Comparison of ENCODE assay signal across 9 mouse cellular contexts in the genomic region with DNA sequence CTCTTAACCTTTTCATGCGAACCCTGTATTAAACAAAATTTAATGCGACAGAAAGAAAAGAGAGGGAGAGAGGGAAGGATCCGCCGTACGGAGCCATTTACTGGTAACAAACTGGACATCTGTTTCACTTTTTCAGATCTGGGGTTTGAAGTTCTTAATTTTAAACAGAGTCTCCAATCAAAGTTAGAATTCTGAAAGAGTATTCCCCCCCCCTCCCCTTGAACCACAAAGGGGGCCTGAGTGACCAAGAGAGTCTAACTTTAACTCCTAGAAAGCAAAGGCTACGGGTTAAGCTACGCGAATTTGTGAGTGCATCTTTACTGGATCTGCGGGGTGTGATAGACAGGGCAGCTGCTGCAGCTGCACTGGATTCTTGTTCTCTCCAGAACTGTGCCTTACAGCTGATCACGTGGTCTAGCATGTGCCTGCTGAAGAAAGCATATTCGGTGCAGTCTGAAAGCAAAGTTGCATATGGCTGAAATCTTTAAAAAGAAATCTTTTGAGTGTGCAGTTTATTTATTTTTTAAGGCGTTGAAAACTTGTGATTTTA. TPM values are rescaled to one million over a fixed set of nuclear protein-coding genes. Genes with fewer than 3 reads are reported as not detected.
DNase-seq lines count a peak whose midpoint lies in the region; ATAC-seq lines count a peak whose summit lies in the region.
"Had no signal": no experiment of that assay in that cellular context is flagged by ENCODE, and none has a peak within 500 bp of the region (broad histone marks: within the 10 kb centered on the region; RNA-seq: fewer than 3 reads in every experiment).

No protein-coding gene starts in this region.

- peaks cover 58% of the 10 kb centered on the region for H3K27me3 ChIP-seq in embryonic facial prominence, embryonic 12.5 days
- H3K27me3 ChIP-seq in intestine, embryonic 16.5 days (replicated peaks; ENCODE audit: control insufficient read depth, insufficient read depth, low read length): peaks cover 58% of the 10 kb centered on the region

- H3K9me3 ChIP-seq in embryonic facial prominence, embryonic 12.5 days: no peaks in the 10 kb centered on the region
- H3K9me3 ChIP-seq in intestine, embryonic 16.5 days (ENCODE audit: control insufficient read depth, low read length): no peaks in the 10 kb centered on the region

- DNase-seq in kidney, adult 18-20 months: peak; percentile 20
- DNase-seq in kidney, adult 11 months: no peak
- peak; percentile 50 for DNase-seq in neural tube, embryonic 10.5 days (ENCODE audit: extremely low spot score, low spot score)
- no peak for DNase-seq in MN1 (ENCODE audit: low spot score)
- no peak for DNase-seq in frontal cortex, postnatal 10 days (ENCODE audit: low spot score in 2 of 2)
- no peak for DNase-seq in left cerebral cortex, postnatal 25 days (ENCODE audit: low spot score in 2 of 2)

- H3K4me2 ChIP-seq in embryonic facial prominence, embryonic 12.5 days (replicated peaks): peak overlapping the region; percentile 44
- peak overlapping the region; percentile 20; the same call in 1 of the 2 replicates for H3K4me2 ChIP-seq in intestine, embryonic 16.5 days (ENCODE audit: low read depth, low read length)

- H3K36me3 ChIP-seq in embryonic facial prominence, embryonic 12.5 days: no peaks in the 10 kb centered on the region
- H3K36me3 ChIP-seq in intestine, embryonic 16.5 days (ENCODE audit: control insufficient read depth, insufficient read depth, low read length): no peaks in the 10 kb centered on the region

- H3K9ac ChIP-seq in embryonic facial prominence, embryonic 12.5 days: no peak overlapping the region
- no peak overlapping the region for H3K9ac ChIP-seq in intestine, embryonic 16.5 days (ENCODE audit: low read depth, low read length)

- intact Hi-C loops in left cerebral cortex, postnatal 25 days (cut with DNase I): no loop called here

- WGBS in embryonic facial prominence, embryonic 12.5 days: 3% methylated on average over 12 of the region's 12 CpGs
- WGBS in intestine, embryonic 16.5 days: 5% methylated on average over 12 of the region's 12 CpGs

- peaks cover 5% of the 10 kb centered on the region; the same call in 1 of the 2 replicates for H3K4me1 ChIP-seq in embryonic facial prominence, embryonic 12.5 days
- H3K4me1 ChIP-seq in intestine, embryonic 16.5 days (ENCODE audit: control insufficient read depth, insufficient read depth, low read length): no peaks in the 10 kb centered on the region

- no peak overlapping the region for H3K27ac ChIP-seq in embryonic facial prominence, embryonic 12.5 days
- H3K27ac ChIP-seq in intestine, embryonic 16.5 days (ENCODE audit: low read length): no peak overlapping the region

- peak overlapping the region; percentile 22 for H3K4me3 ChIP-seq in embryonic facial prominence, embryonic 12.5 days
- H3K4me3 ChIP-seq in intestine, embryonic 16.5 days (ENCODE audit: low read length): peak overlapping the region; percentile 26

- ATAC-seq in embryonic facial prominence, embryonic 12.5 days (ENCODE audit: insufficient number of reproducible peaks, insufficient read depth, low FRiP score, low TSS enrichment): peak; percentile 84; the same call in 1 of the 2 replicates
- ATAC-seq in intestine, embryonic 16.5 days: peak; percentile 62; the same call in 1 of the 2 replicates

RNA-seq across cellular contexts. Expression of a gene that starts 16.4 kb away (rescaled TPM):
- polyA plus RNA-seq in embryonic facial prominence, embryonic 12.5 days (2016; fragmentation: Nextera tagmentation; extraction: Ambion mirVana): 1.7 and 2.4 TPM in 2 replicates
- 0.02 TPM in 1 of 2 replicates, not detected in the other for polyA plus RNA-seq in intestine, embryonic 16.5 days (2015; fragmentation: Nextera tagmentation; extraction: Ambion mirVana)
- total RNA-seq in left cerebral cortex, postnatal 25 days (2021): under 1 TPM; 0.32 to 0.69 TPM
- polyA plus RNA-seq: small intestine, adult 2 months had no signal

Comparison
In these comparisons a context has a peak if more than half of its experiments do, and no peak if none do; other contexts are left out.
1. DNase-seq: peak in kidney, adult 18-20 months (single experiment) and neural tube, embryonic 10.5 days (single experiment); none in kidney, adult 11 months (single experiment), MN1 (single experiment), frontal cortex, postnatal 10 days (0 of 2) and left cerebral cortex, postnatal 25 days (0 of 2).